Comparison of ENCODE assay signal across 8 mouse cellular contexts in genomic region chr8:72177346-72177925, GRCm38 (mm10). TPM values are rescaled to one million over a fixed set of nuclear protein-coding genes. Genes with fewer than 3 reads are reported as not detected.
DNase-seq lines count a peak whose midpoint lies in the region; ATAC-seq and TF ChIP-seq lines count a peak whose summit lies in the region.

No protein-coding gene starts in this region.

- H3K4me3 ChIP-seq in limb, embryonic 12.5 days (replicated peaks): no peak overlapping the region
- no peak overlapping the region for H3K4me3 ChIP-seq in midbrain, embryonic 16.5 days (ENCODE audit: low read depth, low read length)
- H3K4me3 ChIP-seq in spleen, adult 2 months (ENCODE audit: extremely low read depth, insufficient read depth, insufficient read length): no peak overlapping the region

- no peaks in the 10 kb centered on the region for H3K9me3 ChIP-seq in limb, embryonic 12.5 days
- H3K9me3 ChIP-seq in midbrain, embryonic 16.5 days (replicated peaks; ENCODE audit: control insufficient read depth, low read length, poor library complexity, severe bottlenecking): no peaks in the 10 kb centered on the region

- H3K9ac ChIP-seq in limb, embryonic 12.5 days (replicated peaks): no peak overlapping the region
- no peak overlapping the region for H3K9ac ChIP-seq in midbrain, embryonic 16.5 days (ENCODE audit: low read depth, low read length)

- peak; percentile 74; the same call in 1 of the 2 replicates for TF ChIP-seq CTCF in spleen, adult 2 months (IDR thresholded peaks at IDR 0.05; ENCODE audit: extremely low read depth, insufficient read depth, insufficient read length, insufficient replicate concordance)

- H3K36me3 ChIP-seq in limb, embryonic 12.5 days: peaks cover 99% of the 10 kb centered on the region
- peaks cover 55% of the 10 kb centered on the region for H3K36me3 ChIP-seq in midbrain, embryonic 16.5 days (ENCODE audit: control insufficient read depth, insufficient read depth, low read length)
- H3K36me3 ChIP-seq in spleen, adult 2 months (ENCODE audit: control insufficient read depth, insufficient read depth, low read length): peaks cover 64% of the 10 kb centered on the region

- 0 out of 2 replicates have a peak, but pooled peaks have one; percentile 32 for ATAC-seq in limb, embryonic 12.5 days (ENCODE audit: insufficient number of reproducible peaks, insufficient read depth, low FRiP score, low TSS enrichment, low read depth)
- 0 out of 2 replicates have a peak, but pooled peaks have one; percentile 21 for ATAC-seq in midbrain, embryonic 16.5 days

- H3K27me3 ChIP-seq in limb, embryonic 12.5 days: no peaks in the 10 kb centered on the region
- H3K27me3 ChIP-seq in midbrain, embryonic 16.5 days (ENCODE audit: control insufficient read depth, insufficient read depth, low read depth, low read length): no peaks in the 10 kb centered on the region
- no peaks in the 10 kb centered on the region for H3K27me3 ChIP-seq in spleen, adult 2 months (ENCODE audit: control insufficient read depth, insufficient read depth, low read length)

- DNase-seq in A20 (ENCODE audit: low read depth, low spot score): peak; percentile 61
- DNase-seq in adrenal gland, adult 8-10 months: peak; percentile 51
- peak; percentile 78 for DNase-seq in embryo, embryonic 11 days
- DNase-seq in gastrocnemius, postnatal 4 days (ENCODE audit: low spot score in 2 of 2): peak; percentile 44 to 70
- DNase-seq in kidney, adult 18-20 months: peak; percentile 68
- peak; percentile 56 to 76 for DNase-seq in spleen, adult 2 months (ENCODE audit: low read depth in 1 of 2, low spot score in 2 of 2)

- no peak overlapping the region for H3K27ac ChIP-seq in limb, embryonic 12.5 days
- no peak overlapping the region for H3K27ac ChIP-seq in midbrain, embryonic 16.5 days (ENCODE audit: low read length)
- H3K27ac ChIP-seq in spleen, adult 2 months (ENCODE audit: insufficient read depth, low read length): no peak overlapping the region

- no peaks in the 10 kb centered on the region for H3K4me1 ChIP-seq in limb, embryonic 12.5 days (replicated peaks)
- H3K4me1 ChIP-seq in midbrain, embryonic 16.5 days (ENCODE audit: control insufficient read depth, insufficient read depth, low read length): no peaks in the 10 kb centered on the region
- no peaks in the 10 kb centered on the region; the same call in 1 of the 2 replicates for H3K4me1 ChIP-seq in spleen, adult 2 months (ENCODE audit: control insufficient read depth, insufficient read depth, insufficient read length)

- TF ChIP-seq POLR2A in spleen, adult 2 months (IDR thresholded peaks at IDR 0.05; ENCODE audit: low read depth, low read length): no peak

- 60% methylated on average over 5 of the region's 5 CpGs for WGBS in limb, embryonic 12.5 days
- WGBS in midbrain, embryonic 16.5 days: 62% methylated on average over 5 of the region's 5 CpGs
- 73% methylated on average over 5 of the region's 5 CpGs for WGBS in spleen, adult 2 months

- no peak overlapping the region for H3K4me2 ChIP-seq in limb, embryonic 12.5 days
- no peak overlapping the region for H3K4me2 ChIP-seq in midbrain, embryonic 16.5 days (ENCODE audit: low read length)

RNA-seq across cellular contexts. Expression of gene Hsh2d, which starts 12.0 kb away (rescaled TPM):
- under 1 TPM in 1 of 4 experiments, not detected in 3; 0.16 TPM for total RNA-seq in adrenal gland, adult 8-10 months (2022)
- total RNA-seq in gastrocnemius, postnatal 4 days (2021): not detected
- polyA plus RNA-seq in limb, embryonic 12.5 days (2016; fragmentation: Nextera tagmentation; extraction: Ambion mirVana): not detected in 2 replicates
- not detected in 2 replicates for polyA plus RNA-seq in midbrain, embryonic 16.5 days (2015; fragmentation: Nextera tagmentation; extraction: Ambion mirVana)
- polyA plus RNA-seq in spleen, adult 2 months (2012; rRNA removed): 16.6 and 21.4 TPM in 2 replicates

RNA-seq across cellular contexts. Expression of gene Rab8a, which starts 16.4 kb away (rescaled TPM):
- total RNA-seq in adrenal gland, adult 8-10 months (2022): 10 to 100 TPM; 56.6 to 69.3 (median 61.7) TPM
- 10 to 100 TPM; 37.6 to 37.7 TPM for total RNA-seq in gastrocnemius, postnatal 4 days (2021)
- 117 TPM in 2 replicates for polyA plus RNA-seq in limb, embryonic 12.5 days (2016; fragmentation: Nextera tagmentation; extraction: Ambion mirVana)
- polyA plus RNA-seq in midbrain, embryonic 16.5 days (2015; fragmentation: Nextera tagmentation; extraction: Ambion mirVana): 84.5 and 96.5 TPM in 2 replicates
- polyA plus RNA-seq in spleen, adult 2 months (2012; rRNA removed): 49.0 and 50.0 TPM in 2 replicates

RNA-seq across cellular contexts. Expression of gene Cib3, which starts 35.2 kb away (rescaled TPM):
- under 1 TPM in 1 of 4 experiments, not detected in 3; 0.20 TPM for total RNA-seq in adrenal gland, adult 8-10 months (2022)
- total RNA-seq in gastrocnemius, postnatal 4 days (2021): not detected
- polyA plus RNA-seq in limb, embryonic 12.5 days (2016; fragmentation: Nextera tagmentation; extraction: Ambion mirVana): not detected in 2 replicates
- 0.11 TPM in 1 of 2 replicates, not detected in the other for polyA plus RNA-seq in midbrain, embryonic 16.5 days (2015; fragmentation: Nextera tagmentation; extraction: Ambion mirVana)
- 0.16 and 0.61 TPM in 2 replicates for polyA plus RNA-seq in spleen, adult 2 months (2012; rRNA removed)

RNA-seq across cellular contexts. Expression of gene Gm11034, which starts 36.0 kb away (rescaled TPM):
- not detected for total RNA-seq in adrenal gland, adult 8-10 months (2022)
- total RNA-seq in gastrocnemius, postnatal 4 days (2021): not detected
- polyA plus RNA-seq in limb, embryonic 12.5 days (2016; fragmentation: Nextera tagmentation; extraction: Ambion mirVana): not detected in 2 replicates
- polyA plus RNA-seq in midbrain, embryonic 16.5 days (2015; fragmentation: Nextera tagmentation; extraction: Ambion mirVana): not detected in 2 replicates
- polyA plus RNA-seq in spleen, adult 2 months (2012; rRNA removed): not detected in 2 replicates

RNA-seq across cellular contexts. Expression of gene Fam32a, which starts 42.1 kb away (rescaled TPM):
- 10 to 100 TPM; 57.8 to 69.3 (median 65.2) TPM for total RNA-seq in adrenal gland, adult 8-10 months (2022)
- total RNA-seq in gastrocnemius, postnatal 4 days (2021): 10 to 100 TPM; 24.3 to 25.9 TPM
- polyA plus RNA-seq in limb, embryonic 12.5 days (2016; fragmentation: Nextera tagmentation; extraction: Ambion mirVana): 63.5 and 64.2 TPM in 2 replicates
- polyA plus RNA-seq in midbrain, embryonic 16.5 days (2015; fragmentation: Nextera tagmentation; extraction: Ambion mirVana): 111 and 112 TPM in 2 replicates
- 29.8 and 31.3 TPM in 2 replicates for polyA plus RNA-seq in spleen, adult 2 months (2012; rRNA removed)

Comparison
In these comparisons a context has a peak if more than half of its experiments do, and no peak if none do; other contexts are left out.
1. RNA of gene Hsh2d, which starts 12.0 kb away (polyA plus RNA-seq): 16.6 to 21.4 TPM in spleen, adult 2 months; not detected in limb, embryonic 12.5 days and not detected in midbrain, embryonic 16.5 days; every median in the first group is over 10 times any median in the second.
2. Peak in every context shown above with its lines, with median percentiles within 50 percentile points of each other: DNase-seq.